Mouse (Mus musculus): Measurements from ENCODE around the gene Stpg2. TPM values are rescaled to one million over a fixed set of nuclear protein-coding genes. Genes with fewer than 3 reads are reported as not detected.

Gene Stpg2
- total RNA-seq, 2 experiments from 2014 or later = not detected

DNA sequence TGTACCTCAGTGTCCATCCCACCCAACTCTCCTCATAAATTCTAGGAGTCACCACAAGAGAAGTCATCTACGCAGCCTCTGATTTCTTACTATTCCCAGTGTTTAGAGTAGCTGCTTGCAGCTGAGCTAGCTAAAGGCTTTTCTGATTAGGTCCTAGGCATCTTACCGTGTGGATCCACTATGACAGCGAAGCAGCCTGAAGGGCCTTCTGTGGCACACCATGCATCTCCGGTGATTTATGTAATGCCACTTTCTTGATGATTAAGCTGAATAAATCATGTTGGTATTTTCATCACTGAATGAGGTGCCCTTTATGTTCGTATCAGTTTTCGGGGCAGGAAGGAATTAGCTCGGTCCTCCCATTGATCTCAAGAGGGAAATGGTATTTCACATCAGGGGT, 523.3 kb downstream of the Stpg2 start:
- DNase-seq (ENCODE audit: low spot score) = no peak

DNA sequence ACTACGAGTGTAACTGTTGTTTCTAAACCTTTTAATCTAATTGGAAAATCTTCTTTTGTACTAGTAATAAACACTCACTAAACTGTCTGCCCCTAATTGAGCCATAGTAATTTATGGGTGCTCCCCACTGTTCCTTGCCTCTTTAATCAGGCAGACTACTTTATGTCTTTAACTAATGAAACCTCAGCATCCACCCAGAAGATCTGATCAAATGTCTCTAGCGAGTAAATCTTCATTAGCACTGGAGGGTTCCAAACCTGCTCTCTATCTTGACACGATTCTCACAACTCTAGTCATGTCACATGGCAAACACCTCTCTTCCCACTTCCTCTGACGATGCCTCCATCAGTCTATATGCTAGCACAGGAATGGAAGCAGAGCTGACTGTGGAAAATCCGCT, 523.8 kb downstream of the Stpg2 start:
- DNase-seq (ENCODE audit: low spot score) = no peak

GRCm38 (mm10) chr3:139733156-139733555, 527.7 kb downstream of the Stpg2 start:
- no peak for DNase-seq (ENCODE audit: low spot score)

GRCm38 (mm10) chr3:139739388-139739787, 533.9 kb downstream of the Stpg2 start:
- no peak for DNase-seq (ENCODE audit: low spot score)

Other genes starting within 250 kb of the Stpg2 start
- 10 to 100 TPM; 35.9 to 38.6 TPM for gene Rap1gds1, start 130.5 kb upstream of the Stpg2 start, total RNA-seq (2021)

Data from gastrocnemius, adult 18-20 months (tissue).